Mouse (Mus musculus) megakaryocyte progenitor cell, adult 5-6 weeks (primary cell): ENCODE measurements around the gene Irf4. TPM values are rescaled to one million over a fixed set of nuclear protein-coding genes. Genes with fewer than 3 reads are reported as not detected.
A peak's percentile ranks its signal among the peaks of the same experiment; 100 is the strongest.

Experiments
- ATAC-seq: replicated peaks from 2 replicates; pipeline ENCODE4 v1.8.0; 2016; ENCODE audit warnings: mild to moderate bottlenecking, moderate TSS enrichment, inconsistent platforms; ENCODE audit not compliant: poor library complexity
- total RNA-seq, 2 experiments: library from RNA; stranded (forward) in 1 of 2; stranded (reverse) in 1 of 2; fragments of 157-497, 149-512 nt in 1 of 2; fragments of 200-1000 nt in 1 of 2; gene quantifications; 2 replicates each; pipeline versions ENCODE4 v1.2.3 to v1.2.4; 2015 to 2017

The Irf4 gene
- total RNA-seq, 2 experiments from 2014 or later, result 0.29 to 0.47 TPM

- no peak for ATAC-seq
Measured at GRCm38 (mm10) chr13:30737257-30737656, 11.8 kb upstream of the Irf4 start.

GRCm38 (mm10) chr13:30738310-30738840, 10.7 kb upstream of the Irf4 start:
- peak; percentile 86 for ATAC-seq

GRCm38 (mm10) chr13:30741172-30741571, 7.9 kb upstream of the Irf4 start:
- no peak for ATAC-seq

- ATAC-seq, result no peak
Measured at GRCm38 (mm10) chr13:30742411-30742970, 6.5 kb upstream of the Irf4 start.

GRCm38 (mm10) chr13:30745121-30745520, 3.9 kb upstream of the Irf4 start:
- ATAC-seq, result no peak

GRCm38 (mm10) chr13:30747068-30747467, 2.0 kb upstream of the Irf4 start:
- ATAC-seq, result no peak

GRCm38 (mm10) chr13:30747504-30747903, 1.5 kb upstream of the Irf4 start:
- no peak for ATAC-seq

- ATAC-seq, result no peak
Measured at GRCm38 (mm10) chr13:30748321-30748720, 705 bp upstream of the Irf4 start.

- ATAC-seq, result 0 out of 2 replicates have a peak, but pooled peaks have one; percentile 8
Measured at GRCm38 (mm10) chr13:30749557-30750141, 623 bp downstream of the Irf4 start.

- no peak for ATAC-seq
Measured at GRCm38 (mm10) chr13:30750461-30751303, 1.7 kb downstream of the Irf4 start.

- no peak for ATAC-seq
Measured at GRCm38 (mm10) chr13:30751304-30751580, 2.2 kb downstream of the Irf4 start.

GRCm38 (mm10) chr13:30752581-30753187, 3.7 kb downstream of the Irf4 start:
- ATAC-seq, result no peak

GRCm38 (mm10) chr13:30753441-30753840, 4.4 kb downstream of the Irf4 start:
- ATAC-seq, result no peak

- ATAC-seq, result no peak
Measured at GRCm38 (mm10) chr13:30754066-30754465, 5.0 kb downstream of the Irf4 start.

- no peak for ATAC-seq
Measured at GRCm38 (mm10) chr13:30754825-30755476, 5.9 kb downstream of the Irf4 start.

GRCm38 (mm10) chr13:30755577-30755976, 6.6 kb downstream of the Irf4 start:
- no peak for ATAC-seq

- no peak for ATAC-seq
Measured at GRCm38 (mm10) chr13:30755998-30756639, 7.1 kb downstream of the Irf4 start.

- no peak for ATAC-seq
Measured at GRCm38 (mm10) chr13:30757264-30757900, 8.4 kb downstream of the Irf4 start.

- ATAC-seq, result no peak
Measured at GRCm38 (mm10) chr13:30758789-30759381, 9.9 kb downstream of the Irf4 start.
